In the genomic region with DNA sequence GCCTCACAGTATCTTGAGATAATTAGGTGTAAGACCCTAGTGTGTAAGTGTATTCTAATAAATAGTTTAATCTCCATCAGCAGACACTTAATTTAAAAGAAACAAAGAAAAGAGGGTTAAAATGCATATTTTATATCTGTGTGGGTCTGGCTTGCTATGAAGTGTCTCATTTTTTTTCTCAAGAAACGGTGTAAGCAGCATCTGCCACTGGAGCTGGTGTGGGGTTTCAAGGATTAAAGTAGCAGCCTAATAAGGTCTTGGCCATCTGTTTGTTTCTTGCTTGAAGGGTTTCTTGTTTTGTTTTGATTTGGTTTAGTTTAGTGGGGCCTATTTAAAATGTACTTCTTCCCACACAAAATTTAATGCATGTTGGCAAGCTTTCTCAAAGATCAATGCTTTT, we compare ENCODE assay signal across 20 mouse cellular contexts. TPM values are rescaled to one million over a fixed set of nuclear protein-coding genes. Genes with fewer than 3 reads are reported as not detected.
DNase-seq lines count a peak whose midpoint lies in the region; ATAC-seq and TF ChIP-seq lines count a peak whose summit lies in the region.
"Had no signal": no experiment of that assay in that cellular context is flagged by ENCODE, and none has a peak within 500 bp of the region (broad histone marks: within the 10 kb centered on the region; RNA-seq: fewer than 3 reads in every experiment).

No protein-coding gene starts in this region.

- peak; percentile 11 for DNase-seq in heart, adult 11 months
- no peak for DNase-seq in heart, postnatal 36 days
- no peak for DNase-seq in lung, postnatal 25 days (ENCODE audit: low spot score)
- DNase-seq in brain, embryonic 14.5 days (ENCODE audit: low read depth) = peak; percentile 74
- DNase-seq in right cerebral cortex, postnatal 4 days = no peak
- DNase-seq: adrenal gland, adult 2 months; adrenal gland, postnatal 25 days; cerebellum, adult 11 months; cerebellum, adult 8-10 months; cerebellum, postnatal 14 days; gastrocnemius, adult 2 months; gastrocnemius, postnatal 25 days had no signal

- H3K4me2 ChIP-seq in lung, embryonic 15.5 days = no peak overlapping the region
- H3K4me2 ChIP-seq: embryonic facial prominence, embryonic 13.5 days; heart, embryonic 11.5 days; heart, embryonic 15.5 days; hindbrain, embryonic 14.5 days; intestine, embryonic 15.5 days had no signal

- no peaks in the 10 kb centered on the region for H3K36me3 ChIP-seq in lung, embryonic 15.5 days
- H3K36me3 ChIP-seq: embryonic facial prominence, embryonic 13.5 days; heart, embryonic 15.5 days; hindbrain, embryonic 10.5 days; intestine, embryonic 15.5 days had no signal

- H3K27ac ChIP-seq in lung, embryonic 15.5 days = 0 out of 2 replicates have a peak overlapping the region, but pooled peaks have one; percentile 15
- H3K27ac ChIP-seq in brown adipose tissue, adult 24 weeks (replicated peaks; ENCODE audit: low read depth, low read length) = 0 out of 2 replicates have a peak overlapping the region, but pooled peaks have one; percentile 17
- H3K27ac ChIP-seq: embryonic facial prominence, embryonic 13.5 days; heart, embryonic 15.5 days; hindbrain, embryonic 10.5 days; hindbrain, embryonic 14.5 days; intestine, embryonic 15.5 days had no signal

- intact Hi-C loops in heart, postnatal 36 days (cut with DNase I) = no loop called here

- TF ChIP-seq CTCF in brain, embryonic 14.5 days (IDR thresholded peaks at IDR 0.05; ENCODE audit: borderline replicate concordance, extremely low read depth, insufficient read depth, insufficient read length) = no peak

- peaks cover 13% of the 10 kb centered on the region for H3K4me1 ChIP-seq in lung, embryonic 15.5 days
- peaks cover 9% of the 10 kb centered on the region for H3K4me1 ChIP-seq in brown adipose tissue, adult 24 weeks (ENCODE audit: control insufficient read depth, insufficient read depth, insufficient read length, low read length)
- H3K4me1 ChIP-seq: intestine, embryonic 15.5 days had no signal

- no peak for TF ChIP-seq POLR2A in brain, embryonic 14.5 days (IDR thresholded peaks at IDR 0.05; ENCODE audit: borderline replicate concordance, extremely low read depth, insufficient read depth, insufficient read length, poor library complexity, severe bottlenecking)

- H3K9ac ChIP-seq in lung, embryonic 15.5 days = no peak overlapping the region
- H3K9ac ChIP-seq: embryonic facial prominence, embryonic 13.5 days; heart, embryonic 15.5 days; hindbrain, embryonic 14.5 days; intestine, embryonic 15.5 days had no signal

- H3K9me3 ChIP-seq in lung, embryonic 15.5 days = no peaks in the 10 kb centered on the region
- H3K9me3 ChIP-seq: embryonic facial prominence, embryonic 13.5 days; heart, embryonic 15.5 days; hindbrain, embryonic 10.5 days; intestine, embryonic 15.5 days had no signal

- 34% methylated on average over 1 of the region's 1 CpGs for WGBS in lung, embryonic 15.5 days

- no peak overlapping the region for H3K4me3 ChIP-seq in lung, embryonic 15.5 days
- H3K4me3 ChIP-seq in brown adipose tissue, adult 24 weeks (ENCODE audit: insufficient read depth, low read depth, low read length) = no peak overlapping the region
- H3K4me3 ChIP-seq: embryonic facial prominence, embryonic 13.5 days; gastrocnemius, adult 2 months; heart, embryonic 15.5 days; hindbrain, embryonic 10.5 days; intestine, embryonic 15.5 days had no signal

- H3K27me3 ChIP-seq in lung, embryonic 15.5 days = no peaks in the 10 kb centered on the region
- H3K27me3 ChIP-seq: embryonic facial prominence, embryonic 13.5 days; heart, embryonic 15.5 days; intestine, embryonic 15.5 days had no signal

- peak; percentile 24; the same call in 1 of the 2 replicates for ATAC-seq in lung, embryonic 15.5 days (ENCODE audit: borderline replicate concordance, extremely low read depth, low FRiP score, low TSS enrichment)
- ATAC-seq: intestine, embryonic 15.5 days had no signal

RNA-seq across cellular contexts. Expression of gene Synpo2, which starts 46.1 kb away (rescaled TPM):
- 10 to 100 TPM; 78.2 to 80.5 TPM for total RNA-seq in heart, postnatal 36 days (2021)
- polyA plus RNA-seq in lung, embryonic 15.5 days (2015; fragmentation: Nextera tagmentation; extraction: Ambion mirVana) = 11.3 and 12.2 TPM in 2 replicates
- polyA plus RNA-seq in brain, embryonic 14.5 days (2012; rRNA removed) = 0.63 and 1.3 TPM in 2 replicates
- polyA plus RNA-seq in brown adipose tissue, adult 24 weeks (2012; ENCODE audit: insufficient read depth, insufficient read length, missing spikeins) = 6.0 and 7.4 TPM in 2 replicates

Comparison
In these comparisons a context has a peak if more than half of its experiments do, and no peak if none do; other contexts are left out.
1. DNase-seq: peak in heart, adult 11 months (single experiment) and brain, embryonic 14.5 days (single experiment); none in heart, postnatal 36 days (0 of 2), lung, postnatal 25 days (single experiment) and right cerebral cortex, postnatal 4 days (single experiment).